Mouse (Mus musculus) MEL-GATA-1-ER (cell line): ENCODE data around the gene Hoxa13.

Experiments used
- DNase-seq: peaks from one replicate; pipeline ENCODE4 v3.0.0-alpha.2; 2012; ENCODE audit warnings: low read depth; ENCODE audit errors: extremely low read depth

The Hoxa13 gene

DNA sequence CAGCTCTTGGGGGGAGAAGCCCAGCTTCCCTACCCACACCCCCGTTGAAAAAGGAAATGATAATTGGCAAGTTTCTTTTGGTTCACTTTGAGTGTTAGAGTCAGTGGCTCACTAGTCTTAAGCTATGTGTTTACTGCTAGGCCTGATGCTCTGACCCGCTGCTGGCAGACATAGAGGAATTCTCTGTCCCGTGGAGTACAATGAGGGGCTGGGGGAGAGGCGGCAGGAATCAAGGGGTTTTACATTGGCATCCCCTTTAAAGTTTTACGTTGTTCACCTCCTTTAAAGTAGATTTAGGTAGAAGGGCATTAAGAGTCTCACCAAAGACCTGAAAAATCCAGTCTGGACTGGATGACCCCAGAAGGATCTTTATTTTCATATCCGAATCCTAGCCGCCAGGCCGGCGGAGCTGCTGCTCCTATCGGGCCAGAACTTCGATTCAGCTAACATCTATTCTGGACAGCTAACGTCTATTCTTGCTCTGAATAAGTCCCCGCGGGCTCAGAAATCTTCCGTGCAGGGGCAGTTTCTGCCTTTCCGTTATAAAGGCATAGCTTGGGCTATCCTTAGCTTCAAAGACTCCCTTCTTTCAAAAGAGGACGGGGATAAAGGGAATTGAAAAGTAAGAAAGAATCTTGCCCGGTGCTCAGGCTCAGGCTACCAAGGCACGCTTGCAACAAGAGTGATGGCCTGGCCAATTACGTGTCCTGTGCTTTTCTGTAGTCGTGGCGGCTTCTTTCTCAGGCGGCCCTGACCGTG is 8.5 kb downstream of the Hoxa13 start:
- no peak for DNase-seq

DNA sequence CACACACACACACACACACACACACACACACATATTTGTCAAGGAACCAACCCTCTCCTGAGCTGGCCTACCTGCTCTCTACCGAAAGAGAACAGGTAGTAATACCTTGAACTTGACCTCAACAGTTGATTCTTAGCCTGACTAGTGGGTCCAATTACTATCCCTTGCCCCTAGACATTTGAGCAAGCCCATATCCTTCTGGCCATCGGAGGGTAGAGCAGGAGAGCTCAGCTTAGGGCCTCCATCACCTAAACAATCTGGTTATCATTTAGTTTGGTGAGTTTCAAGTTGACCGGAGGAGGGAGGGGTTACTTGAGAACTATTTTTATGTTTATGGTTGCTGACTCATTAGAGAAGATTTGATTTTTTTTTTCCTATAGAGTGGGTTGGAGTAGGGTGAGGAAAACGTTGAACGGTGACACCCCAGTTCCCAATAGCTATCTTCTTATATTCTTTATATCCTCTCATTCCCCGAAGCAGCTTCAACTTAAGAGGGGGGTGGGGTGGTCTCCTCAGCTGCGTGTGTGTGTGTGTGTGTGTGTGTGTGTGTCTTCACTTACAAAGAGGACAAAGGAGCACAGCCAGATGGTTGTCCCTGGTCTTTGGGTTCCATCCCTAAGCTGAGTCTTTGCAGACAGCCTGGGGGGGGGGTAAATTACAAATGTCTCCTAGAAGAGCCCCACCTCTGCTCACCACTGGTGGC is 9.4 kb downstream of the Hoxa13 start:
- DNase-seq, result no peak

DNA sequence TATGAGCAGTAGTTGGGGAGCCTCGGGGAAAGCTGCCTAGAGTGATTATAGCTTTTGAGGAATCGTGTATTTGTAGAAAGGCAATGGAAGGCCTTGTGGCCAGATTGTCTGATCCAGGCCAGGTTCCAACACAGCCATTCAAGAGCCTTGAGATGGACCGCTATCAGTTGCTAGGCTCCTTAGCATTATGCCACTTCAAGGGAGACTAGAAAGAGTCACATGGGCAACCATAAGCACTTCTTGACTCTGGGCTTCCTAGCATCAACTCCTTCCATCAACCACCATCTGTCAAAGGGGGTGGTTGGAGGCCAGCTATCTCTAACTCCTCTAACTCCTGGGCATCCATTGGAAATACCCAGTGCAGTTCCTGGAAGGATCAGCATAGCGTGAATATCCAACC is 10.9 kb downstream of the Hoxa13 start:
- DNase-seq, result no peak

DNA sequence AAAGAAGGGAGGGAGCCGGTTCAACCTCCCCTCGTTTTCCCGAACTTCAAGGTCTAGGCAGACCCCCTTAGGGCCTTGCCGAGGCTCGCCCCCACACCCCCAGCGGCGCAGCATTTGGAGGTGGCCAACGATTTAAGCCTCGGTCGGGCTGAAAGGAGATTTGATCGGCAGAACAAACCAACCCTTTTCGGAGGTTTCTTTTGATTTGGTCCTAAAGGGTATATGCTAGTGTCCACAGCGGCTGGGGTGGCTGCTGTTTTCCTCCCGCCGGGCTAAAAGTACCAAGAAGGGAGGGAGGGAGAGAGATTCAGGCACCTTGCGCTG is 11.3 kb downstream of the Hoxa13 start:
- no peak for DNase-seq

DNA sequence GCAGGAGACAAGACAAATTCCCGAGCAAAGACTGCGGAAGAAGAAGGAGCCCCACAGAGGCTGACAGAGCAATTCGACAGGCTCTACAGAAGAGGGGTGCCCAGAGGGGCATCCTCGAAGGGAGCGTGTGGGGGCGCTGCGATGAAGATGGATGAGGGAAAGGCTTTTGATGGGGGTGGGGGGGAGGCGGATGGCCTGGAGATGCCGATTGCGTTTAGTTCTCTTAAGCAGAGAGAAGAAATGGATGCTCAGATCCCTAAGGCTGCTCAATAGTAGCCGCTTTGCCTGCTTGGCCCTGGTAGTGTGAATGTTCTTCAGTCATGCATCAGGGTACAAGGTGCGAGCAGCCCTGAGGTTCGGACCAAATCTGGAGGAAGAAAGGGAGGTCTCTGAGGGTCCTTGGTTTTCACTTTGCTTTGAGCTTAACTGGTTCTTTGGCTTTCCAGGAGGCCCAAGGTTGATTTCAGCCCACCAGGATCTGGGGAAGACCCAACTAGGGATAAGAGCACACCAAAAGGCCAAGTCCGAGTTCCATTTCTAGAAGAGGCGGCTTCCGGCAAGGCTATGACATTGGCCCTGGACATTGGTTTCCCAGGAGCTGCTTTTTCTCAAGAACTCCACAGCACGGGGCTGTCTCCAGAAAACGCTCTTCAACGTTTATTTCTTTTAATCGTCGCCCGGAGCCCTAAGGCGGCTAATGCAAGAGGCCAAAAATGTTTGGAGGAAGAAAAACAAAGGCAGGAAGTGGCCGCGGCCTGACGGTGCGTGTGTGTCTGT is 11.9 kb downstream of the Hoxa13 start:
- DNase-seq, result no peak

DNA sequence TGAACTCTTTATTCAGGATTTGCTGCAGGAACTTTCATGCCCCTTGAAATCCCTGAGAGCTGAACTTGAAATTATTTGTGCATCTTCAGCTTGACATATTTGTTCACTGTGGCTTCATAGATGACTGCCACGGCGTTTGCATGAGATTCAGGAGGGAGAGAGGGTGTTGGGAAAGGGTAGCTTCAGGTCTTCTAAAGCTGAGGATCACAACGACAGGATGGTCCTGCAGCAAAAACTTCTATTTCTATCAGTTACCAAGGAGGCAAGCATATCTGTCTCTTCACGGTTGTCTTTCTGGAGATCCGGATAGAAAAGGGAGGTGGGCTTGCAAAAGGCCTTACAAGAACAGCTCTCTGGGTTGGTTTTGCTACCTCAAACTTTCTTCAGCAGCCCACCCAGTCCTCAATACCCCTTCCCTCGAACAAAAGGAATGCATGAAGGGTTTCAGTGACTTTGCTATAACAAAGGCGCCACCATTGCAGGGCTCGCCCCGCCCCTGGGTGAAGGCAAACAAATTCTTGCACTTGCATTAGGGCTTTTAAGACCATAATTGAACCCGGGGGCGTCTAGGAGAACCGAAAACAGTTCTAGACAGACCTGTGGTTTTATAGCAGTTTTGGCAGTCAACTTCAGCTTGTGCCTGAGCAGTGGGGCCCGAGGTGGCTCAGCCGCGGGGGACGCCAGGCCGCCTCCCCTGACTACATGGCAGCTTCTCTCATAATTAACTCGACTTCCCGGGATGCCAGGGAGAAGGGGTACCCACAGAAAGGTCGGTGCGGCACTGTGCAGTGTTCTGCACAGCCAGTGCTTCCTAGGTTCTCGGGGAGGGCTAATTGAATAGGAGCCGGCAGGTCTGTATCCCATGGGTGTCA is 12.7 kb downstream of the Hoxa13 start:
- no peak for DNase-seq

DNA sequence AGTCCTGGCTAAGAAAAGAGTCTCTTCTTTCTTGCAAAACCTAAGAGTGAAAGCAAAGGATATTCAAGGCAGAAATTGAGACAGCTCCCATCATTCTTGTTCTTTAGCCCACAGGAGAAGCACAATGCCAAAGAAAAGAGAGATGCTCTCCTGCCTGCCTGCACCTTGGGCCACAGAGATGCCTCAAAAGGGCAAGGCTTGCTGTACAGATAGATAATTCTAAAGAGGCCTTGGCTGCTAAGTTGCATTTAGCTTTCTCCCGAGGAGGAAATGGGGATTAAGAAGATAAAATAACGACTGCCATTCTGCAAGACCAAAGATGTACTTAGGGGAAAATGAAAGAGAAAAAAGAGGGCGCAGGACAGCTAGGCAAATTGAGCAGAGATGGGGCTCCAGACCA is 13.8 kb downstream of the Hoxa13 start:
- no peak for DNase-seq

DNA sequence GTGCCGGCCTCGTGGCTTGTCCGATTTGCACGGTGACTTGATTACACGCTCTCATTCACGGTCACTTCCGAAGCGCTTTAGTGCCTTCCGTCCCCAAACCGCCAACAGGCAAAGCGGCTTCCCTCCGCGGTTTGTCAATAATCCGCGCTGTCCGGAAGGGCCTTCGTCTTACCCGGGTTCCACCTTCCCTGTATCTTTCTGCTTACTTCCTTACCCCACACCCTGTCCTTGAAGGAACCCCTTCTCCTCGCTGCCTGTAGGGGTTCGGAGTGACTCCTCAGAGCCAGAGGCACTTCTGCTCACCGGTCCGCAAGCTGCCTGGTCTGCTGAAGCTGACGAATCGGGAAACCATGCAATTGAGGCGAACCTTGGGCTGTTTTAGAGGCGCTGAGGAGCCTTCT is 14.3 kb downstream of the Hoxa13 start:
- no peak for DNase-seq

DNA sequence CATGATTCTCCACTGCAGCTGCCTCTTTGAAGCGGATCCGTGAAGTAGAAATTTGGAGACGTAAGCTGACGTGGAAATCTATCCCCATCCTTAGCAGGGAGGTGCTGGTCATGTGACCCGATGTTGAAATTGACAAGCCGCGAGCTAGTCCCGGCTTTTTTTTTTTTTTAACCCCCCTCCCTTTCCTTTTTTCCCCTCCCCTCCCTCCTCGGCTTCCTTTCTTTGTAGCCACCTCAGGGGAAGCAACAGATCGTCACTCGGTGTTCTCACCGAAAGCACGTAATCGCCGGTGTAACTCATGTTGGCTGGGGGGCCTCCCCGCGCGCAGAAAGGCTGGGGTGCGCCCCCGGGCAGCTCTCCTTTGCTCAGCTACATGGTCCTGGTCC is 14.9 kb downstream of the Hoxa13 start, which contains the start of gene Hoxa11:
Hoxa11 (minus strand) TSS at position 54 of the 386 bp plus-strand sequence.
- DNase-seq, result no peak

DNA sequence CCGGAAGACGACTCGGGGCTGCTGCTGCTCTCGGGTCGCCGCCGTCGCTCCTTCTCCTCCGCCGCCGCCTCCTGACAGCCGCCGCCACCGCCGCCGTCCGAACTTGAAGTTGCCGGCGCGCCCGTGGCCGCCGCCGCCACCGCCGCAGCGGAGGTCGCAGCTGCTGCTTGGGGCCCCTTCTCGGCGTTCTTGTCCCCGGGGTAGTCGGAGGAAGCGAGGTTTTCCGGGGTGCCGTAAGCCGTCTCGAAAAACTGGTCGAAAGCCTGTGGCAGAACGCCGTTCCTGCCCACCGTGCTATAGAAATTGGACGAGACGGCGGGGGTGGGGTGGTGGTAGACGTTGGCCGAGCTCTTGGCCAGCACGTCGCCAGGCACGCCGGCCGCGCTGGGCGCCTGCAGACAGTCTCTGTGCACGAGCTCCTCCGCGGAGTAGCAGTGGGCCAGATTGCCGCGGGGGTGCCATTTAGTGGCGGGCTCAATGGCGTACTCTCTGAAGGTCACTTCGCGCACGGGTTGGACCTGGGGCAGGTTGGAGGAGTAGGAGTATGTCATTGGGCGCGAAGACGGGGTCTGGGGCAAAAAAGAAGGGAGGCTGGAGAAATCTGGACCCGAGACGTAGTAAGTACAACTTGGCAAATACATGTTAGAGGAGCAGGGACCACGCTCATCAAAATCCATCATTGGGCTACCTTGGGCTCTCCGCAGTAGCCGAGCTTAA is 15.5 kb downstream of the Hoxa13 start:
- DNase-seq, result no peak

DNA sequence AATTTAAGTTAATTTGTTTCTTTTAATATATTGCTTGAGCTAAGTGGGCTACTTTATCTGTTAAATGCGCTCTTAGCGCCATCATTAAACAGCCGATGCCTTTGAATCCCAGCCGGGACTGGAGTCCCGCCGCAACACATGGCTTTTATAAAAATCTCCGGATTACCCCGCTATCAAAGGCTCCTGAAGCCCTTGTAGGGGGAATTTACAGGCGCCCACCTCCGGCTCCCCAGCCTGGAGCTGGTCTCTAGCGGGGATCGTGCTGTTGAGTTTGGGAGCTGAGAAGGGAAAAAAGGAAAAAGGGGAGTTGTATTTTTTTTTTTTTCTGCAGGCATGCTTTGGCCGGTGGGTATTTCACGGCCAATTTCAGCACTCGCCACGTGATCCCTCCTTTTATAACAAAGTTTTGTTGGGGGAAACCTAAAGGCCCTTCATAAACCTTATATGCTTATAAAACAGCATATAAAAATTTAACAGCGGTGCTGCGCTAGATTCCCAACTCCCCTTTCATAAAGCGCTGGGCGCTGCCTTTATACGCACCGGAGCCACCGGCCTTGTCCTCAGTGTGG is 16.1 kb downstream of the Hoxa13 start:
- no peak for DNase-seq

DNA sequence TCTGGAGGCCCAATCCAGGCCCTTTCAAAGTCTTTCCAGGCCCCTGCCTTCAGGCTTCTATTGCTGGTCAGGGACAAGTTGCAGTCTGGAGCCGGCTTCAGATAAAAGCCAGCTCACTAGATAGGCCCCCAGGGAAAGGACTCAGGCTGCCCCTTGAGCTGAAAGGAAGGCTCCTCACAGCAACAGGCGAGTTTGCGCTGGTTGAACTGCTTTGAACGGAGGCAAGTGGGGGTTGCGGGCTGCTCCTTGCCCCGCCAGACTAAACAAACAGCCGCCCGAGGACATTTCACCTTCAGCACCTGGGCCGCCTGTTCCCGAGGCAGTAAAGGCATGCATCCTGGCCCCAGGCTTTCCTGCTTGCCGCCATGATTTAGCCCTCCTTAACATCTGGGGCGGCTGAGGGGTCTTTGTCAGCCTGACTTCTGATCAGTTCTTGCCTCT is 17.0 kb downstream of the Hoxa13 start:
- no peak for DNase-seq

DNA sequence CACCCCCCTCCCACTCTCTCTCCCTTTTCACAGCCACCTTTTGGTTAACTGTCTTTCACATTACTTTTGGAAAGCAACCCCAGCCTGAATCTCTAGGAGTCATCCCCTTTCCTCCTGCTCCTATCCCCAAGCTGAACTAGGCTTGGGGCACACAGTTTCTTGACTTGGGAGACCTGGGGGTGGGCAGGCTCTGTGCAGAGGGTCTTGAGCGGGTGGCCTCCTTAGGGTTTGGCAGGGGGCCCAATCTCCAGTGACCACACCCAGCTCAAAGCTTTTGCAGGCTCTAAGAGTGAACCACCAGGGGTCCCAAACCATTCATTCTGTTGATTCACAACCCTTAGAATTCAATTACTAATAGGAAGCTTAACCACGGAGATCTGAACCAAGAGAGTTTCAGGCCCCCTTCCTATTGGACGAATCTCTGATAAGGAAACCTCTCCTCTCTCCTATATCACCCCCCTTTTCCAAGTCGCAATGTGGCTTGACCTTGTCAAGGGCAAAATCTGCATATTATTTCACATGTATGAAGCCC is 17.8 kb downstream of the Hoxa13 start:
- no peak for DNase-seq

DNA sequence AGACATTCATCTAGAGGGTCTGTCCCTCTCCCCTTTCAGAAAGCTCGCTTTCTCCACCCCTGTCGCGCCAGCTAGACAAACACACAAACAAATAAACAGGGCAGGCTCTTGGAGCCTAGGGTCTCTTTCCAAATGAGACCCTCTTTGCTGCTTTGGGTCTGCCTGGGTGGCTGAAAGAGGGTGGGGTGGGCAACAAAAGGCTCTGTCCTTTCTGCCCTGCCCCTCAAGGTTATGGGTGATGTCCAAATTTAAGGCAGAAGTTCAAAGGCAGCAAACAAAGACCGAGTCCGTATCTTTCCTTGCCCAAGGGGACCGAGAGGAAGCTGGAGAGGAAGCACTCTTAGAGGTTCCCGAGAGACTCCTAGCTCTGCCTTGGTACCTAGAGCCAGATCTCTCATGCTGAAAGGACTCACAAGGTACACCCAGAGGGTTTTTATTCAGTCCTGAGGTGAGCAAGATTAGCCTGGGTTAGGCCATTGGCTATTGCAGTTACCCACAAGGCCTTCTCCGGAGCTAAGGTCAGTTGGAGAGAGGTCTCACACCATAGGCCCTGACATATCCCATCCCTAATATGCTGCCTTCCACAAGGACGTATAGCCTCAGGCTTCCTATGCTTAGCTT is 19.6 kb downstream of the Hoxa13 start:
- DNase-seq, result no peak

DNA sequence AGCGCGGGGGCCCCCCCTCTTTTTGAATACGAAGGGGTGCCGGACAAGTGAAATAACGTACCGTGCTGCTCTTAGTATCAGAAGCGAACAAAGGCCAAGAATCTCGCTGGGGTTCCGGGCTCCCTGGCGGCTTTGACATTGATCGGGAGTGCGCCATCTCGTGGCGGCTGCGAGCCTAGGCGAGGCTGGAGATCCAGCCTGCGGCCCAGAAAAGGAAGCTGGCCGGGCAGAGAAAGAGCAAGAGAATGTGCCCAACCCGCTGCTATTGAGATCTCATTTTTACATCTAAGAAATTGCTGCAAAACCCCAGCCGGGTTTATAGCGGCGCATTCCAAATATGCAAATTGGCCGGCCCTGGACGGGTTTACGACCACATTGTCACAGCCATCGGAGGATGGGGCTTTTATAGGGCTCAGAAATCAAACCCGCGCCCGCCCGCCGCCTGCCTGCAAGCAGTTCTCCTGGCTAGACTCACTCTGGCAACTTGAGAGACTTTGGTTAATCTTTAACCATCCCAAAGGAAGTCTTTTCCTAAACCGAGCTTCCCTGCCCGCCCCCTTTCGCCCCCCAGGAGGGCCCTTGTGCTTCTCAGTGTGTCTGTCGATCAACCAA is 20.2 kb downstream of the Hoxa13 start, which contains the start of gene Hoxa10:
Hoxa10 (minus strand) TSS at position 466 of the 612 bp plus-strand sequence.
- DNase-seq, result no peak

DNA sequence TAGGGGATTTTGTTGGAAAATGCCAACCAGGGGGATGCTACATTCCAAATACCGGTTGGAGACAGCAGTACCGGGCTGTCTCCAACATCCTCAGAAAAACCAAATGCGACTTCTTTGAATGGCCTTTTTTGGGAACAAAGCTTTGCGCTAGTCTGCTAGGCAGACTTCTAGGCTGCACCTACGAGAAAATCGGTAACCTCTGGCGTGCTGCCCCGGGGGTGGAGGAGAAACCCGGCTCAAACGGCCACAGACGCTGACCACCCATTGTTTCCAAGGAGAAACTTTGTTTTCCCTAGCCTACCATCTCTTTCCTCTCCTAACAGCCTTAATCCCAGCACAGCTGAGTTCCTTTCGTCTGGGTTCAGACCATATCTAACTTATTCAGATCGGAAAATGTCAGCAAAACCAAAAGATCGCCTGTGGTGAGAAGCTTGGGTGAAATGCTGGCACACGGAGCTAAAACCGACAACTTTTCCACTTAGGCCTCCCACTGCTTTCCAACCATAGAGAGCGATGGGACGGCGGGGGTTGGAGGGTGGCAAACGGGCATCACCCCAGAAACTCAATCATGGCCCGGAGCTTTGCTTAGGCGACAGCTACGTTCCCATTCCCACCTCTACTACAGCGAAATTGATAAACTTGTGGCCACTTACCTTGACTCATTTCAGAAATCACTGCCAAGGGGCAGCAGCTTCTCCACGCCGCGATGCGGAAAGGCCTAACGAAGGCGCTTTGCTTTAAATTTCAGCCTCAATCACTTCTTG is 20.9 kb downstream of the Hoxa13 start:
- no peak for DNase-seq

DNA sequence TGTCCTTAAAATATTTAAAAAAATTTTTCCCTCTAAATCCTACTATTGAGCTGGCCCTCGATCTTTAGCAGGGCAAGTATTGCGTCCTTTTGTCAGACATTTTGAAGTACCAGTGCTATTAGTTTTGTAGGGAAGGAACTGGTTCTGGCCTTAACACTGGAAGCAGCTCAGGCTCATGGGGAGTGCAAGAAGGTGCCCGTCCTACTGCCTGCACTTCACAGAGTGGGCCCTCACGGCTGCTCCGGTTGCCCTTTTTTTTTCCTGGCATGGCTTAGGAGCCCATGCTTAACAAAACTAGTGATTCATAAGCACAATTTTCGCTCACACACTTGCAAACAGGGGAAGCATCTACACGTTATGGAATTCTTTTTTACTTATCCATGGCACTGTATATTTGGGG is 21.7 kb downstream of the Hoxa13 start:
- DNase-seq, result no peak

DNA sequence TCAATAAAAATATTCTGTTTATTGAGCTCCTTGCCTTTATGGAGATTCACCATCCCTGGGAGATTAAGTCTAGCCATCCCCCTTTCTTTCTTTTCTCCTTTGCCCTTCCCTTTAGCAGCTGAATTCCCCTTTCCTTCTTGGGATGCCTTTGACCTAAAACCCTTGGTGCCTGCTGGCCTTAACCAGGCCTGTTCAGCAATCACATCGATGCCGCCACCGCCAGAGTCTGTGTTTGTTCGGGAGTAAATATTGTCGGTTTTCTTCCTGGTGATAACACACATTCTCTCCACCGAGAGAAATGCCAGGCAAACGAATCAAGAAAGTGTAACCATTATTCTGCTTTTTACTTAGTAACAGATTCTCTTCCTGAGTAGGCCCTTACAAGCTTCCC is 22.5 kb downstream of the Hoxa13 start:
- DNase-seq, result no peak
